Mouse (Mus musculus): Measurements from ENCODE around the gene Upk1b.

DNA sequence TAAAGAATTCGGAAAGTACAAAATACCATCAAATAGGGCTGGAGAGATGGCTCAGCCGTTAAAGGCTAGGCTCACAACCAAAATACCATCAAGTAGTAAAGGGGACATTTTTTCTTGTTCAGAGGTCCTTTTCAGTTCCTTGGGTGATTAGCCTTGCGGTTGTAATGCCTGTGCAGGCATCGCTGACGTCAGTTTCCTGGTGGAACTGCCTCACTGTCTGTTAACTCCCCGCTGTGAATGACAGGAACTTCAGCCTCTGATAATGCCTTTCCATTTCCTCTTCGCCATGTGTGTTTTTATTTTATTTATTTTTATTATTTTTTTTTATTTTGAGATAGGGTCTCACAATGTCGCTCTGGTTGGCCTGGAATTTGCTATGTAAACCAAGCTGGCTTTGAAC is 69.2 kb downstream of the Upk1b start:
- TF ChIP-seq CTCF (IDR thresholded peaks at IDR 0.05; ENCODE audit: insufficient read depth, low read length) (no peak), POLR2A (IDR thresholded peaks at IDR 0.05; ENCODE audit: borderline replicate concordance, extremely low read depth, low read depth, low read length) (no peak)

Data from lung, adult 2 months (tissue).